21 mouse cellular contexts compared by ENCODE assay signal in genomic region chr9:32833373-32833772, GRCm38 (mm10).
A peak's percentile ranks its signal among the peaks of the same experiment; 100 is the strongest.
DNase-seq lines count a peak whose midpoint lies in the region; ATAC-seq and TF ChIP-seq lines count a peak whose summit lies in the region.
"Had no signal": no experiment of that assay in that cellular context is flagged by ENCODE, and none has a peak within 500 bp of the region (broad histone marks: within the 10 kb centered on the region; RNA-seq: fewer than 3 reads in every experiment).

No protein-coding gene starts in this region.

- no peak overlapping the region for H3K27ac ChIP-seq in kidney, embryonic 14.5 days (ENCODE audit: low read depth, low read length)
- H3K27ac ChIP-seq in brown adipose tissue, adult 24 weeks (replicated peaks; ENCODE audit: low read depth, low read length) = peak overlapping the region; percentile 59
- H3K27ac ChIP-seq in heart, postnatal 0 days (ENCODE audit: low read depth) = 0 out of 2 replicates have a peak overlapping the region, but pooled peaks have one; percentile 9
- H3K27ac ChIP-seq: embryonic facial prominence, embryonic 15.5 days; heart, embryonic 13.5 days; hindbrain, embryonic 12.5 days; layer of hippocampus, adult 2 months; midbrain, embryonic 13.5 days; stomach, postnatal 0 days had no signal

- no peak overlapping the region for H3K4me2 ChIP-seq in kidney, embryonic 14.5 days (replicated peaks; ENCODE audit: low read depth, low read length)
- no peak overlapping the region for H3K4me2 ChIP-seq in heart, postnatal 0 days (ENCODE audit: low read depth, low read length)
- H3K4me2 ChIP-seq: embryonic facial prominence, embryonic 15.5 days; heart, embryonic 13.5 days; hindbrain, embryonic 12.5 days; lung, embryonic 14.5 days; midbrain, embryonic 13.5 days had no signal

- no peak for ATAC-seq in kidney, embryonic 14.5 days (ENCODE audit: low FRiP score, low TSS enrichment)
- ATAC-seq in heart, postnatal 0 days (ENCODE audit: insufficient read depth, low read depth) = no peak; the same call in 1 of the 2 replicates
- ATAC-seq: forebrain, embryonic 14.5 days; intestine, postnatal 0 days; midbrain, embryonic 13.5 days had no signal

- H3K9ac ChIP-seq in kidney, embryonic 14.5 days (ENCODE audit: low read depth, low read length) = no peak overlapping the region
- no peak overlapping the region for H3K9ac ChIP-seq in heart, postnatal 0 days (replicated peaks; ENCODE audit: low read depth, low read length)
- H3K9ac ChIP-seq: embryonic facial prominence, embryonic 15.5 days; heart, embryonic 13.5 days; hindbrain, embryonic 12.5 days; lung, embryonic 14.5 days; midbrain, embryonic 13.5 days had no signal

- 66% methylated on average over 8 of the region's 8 CpGs for WGBS in kidney, embryonic 14.5 days
- 79% methylated on average over 8 of the region's 8 CpGs for WGBS in heart, postnatal 0 days

- H3K4me1 ChIP-seq in kidney, embryonic 14.5 days (ENCODE audit: control insufficient read depth, insufficient read depth, low read length) = peaks cover 14% of the 10 kb centered on the region; the same call in 1 of the 2 replicates
- peaks cover 31% of the 10 kb centered on the region for H3K4me1 ChIP-seq in brown adipose tissue, adult 24 weeks (ENCODE audit: control insufficient read depth, insufficient read depth, insufficient read length, low read length)
- peaks cover 17% of the 10 kb centered on the region for H3K4me1 ChIP-seq in heart, postnatal 0 days (ENCODE audit: control insufficient read depth, insufficient read depth)
- H3K4me1 ChIP-seq: midbrain, embryonic 13.5 days had no signal

- intact Hi-C loops in heart, postnatal 25 days (cut with DNase I) = loop anchor here (10.0 kb wide), 3 partner anchors 51 to 251 kb away; no protein-coding TSS in a partner anchor

- no peak overlapping the region for H3K4me3 ChIP-seq in kidney, embryonic 14.5 days (ENCODE audit: low read length)
- no peak overlapping the region for H3K4me3 ChIP-seq in brown adipose tissue, adult 24 weeks (ENCODE audit: insufficient read depth, low read depth, low read length)
- H3K4me3 ChIP-seq in heart, postnatal 0 days (ENCODE audit: low read depth, low read length) = no peak overlapping the region
- H3K4me3 ChIP-seq: embryonic facial prominence, embryonic 15.5 days; heart, embryonic 13.5 days; hindbrain, embryonic 12.5 days; layer of hippocampus, adult 2 months; midbrain, embryonic 13.5 days had no signal

- DNase-seq in heart, adult 11 months = peak; percentile 93
- no peak for DNase-seq in heart, postnatal 25 days (ENCODE audit: low spot score)
- peak; percentile 14 for DNase-seq in kidney, adult 9 months
- DNase-seq in heart, postnatal 0 days (ENCODE audit: low spot score) = no peak
- no peak for DNase-seq in embryo, embryonic 11 days
- DNase-seq in spleen, adult 18-20 months = no peak
- DNase-seq: adrenal gland, postnatal 10 days; cerebellum, adult 9-10 months; gastrocnemius, postnatal 14 days; kidney, postnatal 10 days; lung, embryonic 14.5 days had no signal

- no peaks in the 10 kb centered on the region for H3K36me3 ChIP-seq in kidney, embryonic 14.5 days (ENCODE audit: control insufficient read depth, insufficient read depth, low read length)
- H3K36me3 ChIP-seq in heart, postnatal 0 days (replicated peaks; ENCODE audit: control insufficient read depth, insufficient read depth, low read length) = no peaks in the 10 kb centered on the region
- H3K36me3 ChIP-seq: embryonic facial prominence, embryonic 15.5 days; heart, embryonic 13.5 days; hindbrain, embryonic 12.5 days; midbrain, embryonic 13.5 days had no signal

- H3K27me3 ChIP-seq in kidney, embryonic 14.5 days (ENCODE audit: control insufficient read depth, insufficient read depth, low read length) = no peaks in the 10 kb centered on the region
- H3K27me3 ChIP-seq in heart, postnatal 0 days (ENCODE audit: control insufficient read depth, insufficient read depth, low read length) = no peaks in the 10 kb centered on the region
- H3K27me3 ChIP-seq: embryonic facial prominence, embryonic 15.5 days; heart, embryonic 13.5 days; hindbrain, embryonic 12.5 days; midbrain, embryonic 13.5 days had no signal

- H3K9me3 ChIP-seq in kidney, embryonic 14.5 days (ENCODE audit: control insufficient read depth, low read length) = no peaks in the 10 kb centered on the region
- no peaks in the 10 kb centered on the region for H3K9me3 ChIP-seq in heart, postnatal 0 days (replicated peaks; ENCODE audit: control insufficient read depth, low read length)
- H3K9me3 ChIP-seq: embryonic facial prominence, embryonic 15.5 days; heart, embryonic 13.5 days; hindbrain, embryonic 12.5 days; midbrain, embryonic 13.5 days had no signal

- no peak for TF ChIP-seq CTCF in heart, postnatal 0 days (IDR thresholded peaks at IDR 0.05; ENCODE audit: low read depth)

- TF ChIP-seq EP300 in heart, postnatal 0 days (IDR thresholded peaks at IDR 0.05; ENCODE audit: low read depth) = no peak

Comparison
In these comparisons a context has a peak if more than half of its experiments do, and no peak if none do; other contexts are left out.
1. DNase-seq: peak in heart, adult 11 months (single experiment) and kidney, adult 9 months (single experiment); none in heart, postnatal 25 days (single experiment), heart, postnatal 0 days (single experiment), embryo, embryonic 11 days (single experiment) and spleen, adult 18-20 months (0 of 2).